Mouse (Mus musculus) cerebellum, postnatal 25 days (tissue): ENCODE data around the gene Olfr372.
A peak's percentile ranks its signal among the peaks of the same experiment; 100 is the strongest.
"Not testable (repeated sequence)": the region's sequence is repeated elsewhere in the genome, so short reads cannot be mapped to it uniquely, and the experiment has no call there.

Source experiments
- DNase-seq, 2 experiments: peaks; one replicate each; pipeline ENCODE4 v3.0.0; 2021; ENCODE audit warnings: mixed read lengths in 2 of 2

Olfr372 gene

GRCm38 (mm10) chr8:72040918-72041317 is at the start of gene Olfr372:
Gene Olfr372, plus strand, starts transcription at chr8:72041218.
- not testable (repeated sequence) for DNase-seq

- DNase-seq = no peak
These were observed 41.6 kb upstream of the Olfr372 start for GRCm38 (mm10) chr8:71999434-71999833.

GRCm38 (mm10) chr8:72000223-72000622 is 40.8 kb upstream of the Olfr372 start:
- DNase-seq = no peak

GRCm38 (mm10) chr8:72002942-72003341 is 38.1 kb upstream of the Olfr372 start:
- no peak for DNase-seq

- DNase-seq = no peak
These were observed 35.1 kb upstream of the Olfr372 start for GRCm38 (mm10) chr8:72005912-72006311.

- no peak for DNase-seq
These were observed 34.3 kb upstream of the Olfr372 start for GRCm38 (mm10) chr8:72006763-72007162.

DNA sequence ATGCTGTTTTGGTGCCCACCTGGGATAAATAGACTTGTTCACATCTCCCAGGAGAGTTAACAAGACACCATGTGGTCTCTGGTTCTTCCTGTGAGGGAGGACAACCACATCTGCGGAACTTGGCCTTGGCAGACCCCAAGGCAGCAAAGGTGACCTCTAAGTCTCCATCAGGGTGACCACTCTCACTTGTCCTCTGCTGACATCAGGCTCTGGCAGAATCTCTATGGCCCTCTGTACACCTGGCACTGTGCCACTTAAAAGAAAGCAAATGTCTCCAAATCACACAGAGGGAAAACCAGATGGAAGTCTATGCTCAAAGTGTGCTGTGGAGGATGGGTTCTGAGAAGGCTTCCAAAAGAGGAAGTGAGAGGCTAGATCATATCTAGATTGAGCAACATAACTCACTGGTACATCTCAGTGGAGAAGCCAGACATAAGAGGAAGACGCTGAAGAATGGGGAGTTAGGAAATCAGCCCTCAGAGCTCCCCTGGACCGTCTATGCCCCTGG is 32.8 kb upstream of the Olfr372 start:
- DNase-seq = no peak

- no peak for DNase-seq
These were observed 31.5 kb upstream of the Olfr372 start, which contains the start of gene Cyp4f18 for GRCm38 (mm10) chr8:72009473-72009872. Gene Cyp4f18, minus strand, starts transcription at chr8:72009626.

DNA sequence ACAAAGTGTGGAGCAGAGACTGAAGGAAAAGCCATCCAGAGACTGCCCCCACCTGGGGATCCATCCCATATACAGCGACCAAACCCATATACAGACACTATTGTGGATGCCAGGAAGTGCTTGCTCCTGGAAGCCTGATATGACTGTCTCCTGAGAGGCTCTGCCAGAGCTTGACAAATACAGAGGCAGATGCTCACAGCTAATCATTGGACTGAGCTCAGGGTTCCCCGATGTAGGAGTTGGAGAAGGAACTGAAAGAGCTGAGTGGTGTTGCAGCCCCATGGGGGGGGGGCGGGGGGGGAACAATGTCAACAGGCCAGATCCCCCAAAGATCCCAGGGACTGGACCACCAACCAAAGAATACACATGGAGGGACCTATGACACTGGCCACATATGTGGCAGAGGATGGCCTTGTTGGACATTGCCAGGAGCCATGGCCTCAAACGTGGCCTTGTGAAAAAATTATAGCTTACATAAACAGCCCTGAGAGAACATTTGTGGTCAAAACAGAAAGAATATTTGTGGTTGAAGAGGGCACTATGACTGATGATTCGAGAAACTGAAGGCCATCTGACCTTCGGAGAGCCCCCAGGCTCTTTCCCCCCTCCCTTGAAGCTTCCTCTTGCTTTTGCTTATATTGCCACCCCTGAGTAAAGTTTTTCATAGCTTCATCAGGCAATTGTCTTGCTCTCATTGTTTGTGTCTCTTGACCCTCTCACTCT is 27.4 kb upstream of the Olfr372 start:
- not testable (repeated sequence) for DNase-seq

GRCm38 (mm10) chr8:72017339-72017738 is 23.7 kb upstream of the Olfr372 start:
- not testable (repeated sequence) for DNase-seq

GRCm38 (mm10) chr8:72018141-72018540 is 22.9 kb upstream of the Olfr372 start:
- no peak for DNase-seq

- peak in 1 of 2 experiments; percentile 14 for DNase-seq
These were observed 22.0 kb upstream of the Olfr372 start for GRCm38 (mm10) chr8:72019022-72019421.

- no peak for DNase-seq
These were observed 21.2 kb upstream of the Olfr372 start for GRCm38 (mm10) chr8:72019816-72020215.

GRCm38 (mm10) chr8:72024886-72025285 is 16.1 kb upstream of the Olfr372 start:
- peak in 1 of 2 experiments; percentile 34 for DNase-seq

GRCm38 (mm10) chr8:72032926-72033325 is 8.1 kb upstream of the Olfr372 start:
- DNase-seq = peak; percentile 47 to 73

DNA sequence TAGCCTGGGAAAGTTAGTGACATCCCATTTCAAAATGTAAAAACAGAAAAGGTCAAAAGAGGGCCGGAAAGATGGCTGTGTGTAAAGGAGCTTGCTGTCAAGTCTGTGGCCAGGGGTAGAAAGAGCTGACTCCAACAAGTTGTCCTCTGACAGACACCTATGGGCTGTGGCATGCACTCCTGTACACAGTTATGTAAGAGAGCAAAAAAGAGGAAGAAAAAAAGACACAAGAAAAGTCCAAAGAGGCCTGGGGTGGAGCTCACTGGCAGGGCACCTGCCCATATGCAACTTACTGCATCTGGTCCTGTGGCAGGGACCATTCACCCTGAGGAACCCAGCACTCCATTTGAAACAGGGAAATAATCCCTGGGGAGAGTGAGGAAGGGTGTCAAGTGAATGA is 1.5 kb downstream of the Olfr372 start:
- DNase-seq = no peak

DNA sequence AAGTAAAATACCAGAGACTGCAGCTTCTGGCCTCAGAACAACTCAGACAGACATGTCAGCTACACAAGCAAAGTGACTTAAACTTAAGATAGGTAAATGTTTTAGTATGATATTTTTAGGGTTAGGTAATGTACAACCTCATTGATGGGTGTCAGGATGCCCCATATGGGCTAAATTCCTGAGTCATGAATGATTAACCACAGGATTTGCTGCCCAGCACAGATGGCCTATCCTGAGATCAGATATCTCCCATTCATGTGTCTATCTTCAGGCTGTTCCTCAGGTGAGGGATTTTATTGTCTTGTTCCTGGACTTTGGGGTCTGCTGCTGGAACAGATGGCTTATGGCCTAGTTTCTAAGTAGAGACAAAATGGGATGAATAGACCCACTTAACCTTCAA is 13.6 kb downstream of the Olfr372 start:
- DNase-seq = not testable (repeated sequence)

- DNase-seq = not testable (repeated sequence)
These were observed 16.6 kb downstream of the Olfr372 start for GRCm38 (mm10) chr8:72057643-72058042.

- DNase-seq = not testable (repeated sequence)
These were observed 25.9 kb downstream of the Olfr372 start for GRCm38 (mm10) chr8:72066819-72067399.

DNA sequence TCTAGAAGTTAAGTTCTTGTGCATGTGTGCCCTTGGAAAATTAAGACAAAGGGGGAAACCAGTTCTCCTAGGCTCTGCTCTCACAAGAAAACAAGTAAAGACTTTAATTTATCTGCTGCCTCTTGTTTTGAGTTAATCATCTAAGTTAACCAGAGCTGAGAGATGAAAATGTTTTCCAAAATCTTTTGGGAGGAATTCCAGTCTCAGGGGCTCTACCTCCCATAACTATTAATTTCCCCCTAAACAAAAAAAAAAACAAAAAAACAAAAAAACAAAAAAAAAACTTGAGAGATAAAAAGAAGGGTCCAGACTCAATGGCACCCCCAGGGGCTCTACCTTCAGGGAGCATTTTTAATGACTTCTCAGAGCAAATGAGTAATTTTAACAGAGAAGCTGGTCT is 41.9 kb downstream of the Olfr372 start, which contains the start of gene Olfr373:
Gene Olfr373, plus strand, starts transcription at position 301 of the 400 bp plus-strand sequence.
- not testable (repeated sequence) for DNase-seq

DNA sequence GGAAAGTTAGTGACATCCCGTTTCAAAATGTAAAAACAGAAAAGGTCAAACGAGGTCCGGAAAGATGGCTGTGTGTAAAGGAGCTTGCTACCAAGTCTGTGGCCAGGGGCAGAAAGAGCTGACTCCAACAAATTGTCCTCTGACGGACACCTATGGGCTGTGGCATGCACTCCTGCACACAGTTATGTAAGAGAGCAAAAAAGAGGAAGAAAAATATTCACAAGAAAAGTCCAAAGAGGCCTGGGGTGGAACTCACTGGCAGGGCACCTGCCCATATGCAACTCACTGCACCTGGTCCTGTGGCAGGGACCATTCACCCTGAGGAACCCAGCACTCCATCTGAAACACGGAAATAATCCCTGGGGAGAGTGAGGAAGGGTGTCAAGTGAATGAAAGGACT is 43.7 kb downstream of the Olfr372 start:
- DNase-seq = no peak

DNA sequence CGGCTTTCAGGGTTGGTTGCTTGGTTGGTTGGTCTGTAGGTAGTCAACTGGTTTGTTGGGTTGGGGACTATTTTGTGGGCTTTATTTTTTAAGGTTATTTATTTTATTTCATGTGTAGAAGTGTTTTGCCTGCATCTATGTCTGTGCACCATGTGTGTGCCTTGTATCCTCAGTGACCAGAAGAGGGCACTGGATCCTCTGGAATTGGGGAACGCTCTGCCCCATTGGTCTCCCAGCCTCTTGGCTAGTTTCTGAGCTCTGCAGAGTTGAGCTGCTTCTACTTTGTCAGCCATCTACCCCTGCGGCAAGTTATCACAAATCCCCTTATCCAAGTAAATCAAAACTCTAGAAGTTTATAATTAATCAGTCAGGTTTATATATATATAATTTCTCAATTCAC is 46.6 kb downstream of the Olfr372 start:
- not testable (repeated sequence) for DNase-seq

- not testable (repeated sequence) for DNase-seq
These were observed 55.7 kb downstream of the Olfr372 start for GRCm38 (mm10) chr8:72096721-72097120.
